Mouse (Mus musculus) G1E (cell line): ENCODE measurements around the gene Bpi.

Source experiments
- CTCF ChIP-seq: IDR thresholded peaks from 2 replicates; pipeline ENCODE4 v1.5.1; 2012; ENCODE audit warnings: low read depth, low read length, inconsistent platforms, mixed read lengths
- GATA1 ChIP-seq: IDR thresholded peaks from 2 replicates; pipeline ENCODE4 v1.6.1; 2012; ENCODE audit warnings: borderline replicate concordance, low read length, inconsistent platforms, mixed read lengths
- POLR2AphosphoS5 ChIP-seq: IDR thresholded peaks from 2 replicates; pipeline ENCODE4 v1.6.1; 2012; ENCODE audit warnings: low read depth, low read length, inconsistent platforms; ENCODE audit not compliant: insufficient replicate concordance
- TAL1 ChIP-seq: conservative IDR thresholded peaks from 2 replicates; pipeline ENCODE4 v1.6.1; 2012; ENCODE audit warnings: low read depth, low read length, inconsistent platforms, mixed read lengths

GRCm38 (mm10) chr2:158302807-158303206, 44.9 kb downstream of the Bpi start:
- TF ChIP-seq CTCF (no peak), TAL1 (no peak), POLR2AphosphoS5 (no peak), GATA1 (no peak)
